Mouse (Mus musculus): ENCODE data around the gene Ly6g6f.

Gene Ly6g6f

GRCm38 (mm10) chr17:35077786-35078233 lies 7.6 kb downstream of the Ly6g6f start, which contains the start of gene Ly6g6d:
TSS of gene Ly6g6d (minus strand) at chr17:35078065.
- DNase-seq (ENCODE audit: low spot score in 2 of 2), result no peak

GRCm38 (mm10) chr17:35077285-35077684 lies 8.1 kb downstream of the Ly6g6f start:
- DNase-seq (ENCODE audit: low spot score in 2 of 2), result no peak

- DNase-seq (ENCODE audit: low spot score in 2 of 2), result no peak
Measured at GRCm38 (mm10) chr17:35076507-35077176, 8.8 kb downstream of the Ly6g6f start, which contains the start of gene Ly6g6e. TSS of gene Ly6g6e (plus strand) at chr17:35076902.

- DNase-seq (ENCODE audit: low spot score in 2 of 2), result no peak
Measured at GRCm38 (mm10) chr17:35074097-35074496, 11.3 kb downstream of the Ly6g6f start.

- no peak for DNase-seq (ENCODE audit: low spot score in 2 of 2)
Measured at GRCm38 (mm10) chr17:35071454-35071853, 14.0 kb downstream of the Ly6g6f start.

GRCm38 (mm10) chr17:35070556-35071229 lies 14.7 kb downstream of the Ly6g6f start:
- no peak for DNase-seq (ENCODE audit: low spot score in 2 of 2)

- DNase-seq (ENCODE audit: low spot score in 2 of 2), result no peak
Measured at GRCm38 (mm10) chr17:35068213-35068914, 17.0 kb downstream of the Ly6g6f start.

- DNase-seq (ENCODE audit: low spot score in 2 of 2), result no peak
Measured at GRCm38 (mm10) chr17:35066084-35066483, 19.3 kb downstream of the Ly6g6f start, which contains the start of gene Mpig6b. TSS of gene Mpig6b (minus strand) at chr17:35066184.

GRCm38 (mm10) chr17:35064951-35065947 lies 20.2 kb downstream of the Ly6g6f start, which contains the start of gene Ly6g6c:
TSS of gene Ly6g6c (plus strand) at chr17:35065388.
- no peak for DNase-seq (ENCODE audit: low spot score in 2 of 2)

- DNase-seq (ENCODE audit: low spot score in 2 of 2), result no peak
Measured at GRCm38 (mm10) chr17:35064378-35064877, 21.0 kb downstream of the Ly6g6f start.

- no peak for DNase-seq (ENCODE audit: low spot score in 2 of 2)
Measured at GRCm38 (mm10) chr17:35063466-35063865, 21.9 kb downstream of the Ly6g6f start.

GRCm38 (mm10) chr17:35061299-35061698 lies 24.1 kb downstream of the Ly6g6f start:
- DNase-seq (ENCODE audit: low spot score in 2 of 2), result no peak

GRCm38 (mm10) chr17:35060737-35061297 lies 24.6 kb downstream of the Ly6g6f start:
- DNase-seq (ENCODE audit: low spot score in 2 of 2), result no peak

GRCm38 (mm10) chr17:35060071-35060470 lies 25.3 kb downstream of the Ly6g6f start:
- DNase-seq (ENCODE audit: low spot score in 2 of 2), result no peak

- peak; percentile 45 to 49 for DNase-seq (ENCODE audit: low spot score in 2 of 2)
Measured at GRCm38 (mm10) chr17:35058911-35059892, 26.2 kb downstream of the Ly6g6f start, which contains the start of gene Ddah2. TSS of gene Ddah2 (plus strand) at chr17:35059035.

- no peak for DNase-seq (ENCODE audit: low spot score in 2 of 2)
Measured at GRCm38 (mm10) chr17:35058316-35058715, 27.1 kb downstream of the Ly6g6f start.

GRCm38 (mm10) chr17:35057090-35057489 lies 28.3 kb downstream of the Ly6g6f start:
- no peak for DNase-seq (ENCODE audit: low spot score in 2 of 2)

- DNase-seq (ENCODE audit: low spot score in 2 of 2), result no peak
Measured at GRCm38 (mm10) chr17:35055691-35056495, 29.5 kb downstream of the Ly6g6f start.
